Mouse (Mus musculus) granulocyte monocyte progenitor cell, adult 5-6 weeks (primary cell): ENCODE measurements around the gene Ehbp1. TPM values are rescaled to one million over a fixed set of nuclear protein-coding genes. Genes with fewer than 3 reads are reported as not detected.

Experiments
- ATAC-seq: replicated peaks from 2 replicates; pipeline ENCODE4 v1.8.0; 2016; ENCODE audit warnings: mild to moderate bottlenecking, moderate TSS enrichment, inconsistent platforms; ENCODE audit not compliant: poor library complexity, severe bottlenecking
- total RNA-seq, 2 experiments: library from RNA; stranded (forward) in 1 of 2; stranded (reverse) in 1 of 2; fragments of 200-712, 200-1000 nt in 1 of 2; fragments of >200 nt in 1 of 2; fragmentation: Nextera tagmentation in 1 of 2; gene quantifications; 2 replicates each; pipeline ENCODE4 v1.2.3; 2014 to 2017

The Ehbp1 gene
- total RNA-seq, 2 experiments from 2014 or later = 2.8 to 9.1 TPM

- no peak for ATAC-seq
These were observed 223.2 kb downstream of the Ehbp1 start for GRCm38 (mm10) chr11:22118853-22119252.

GRCm38 (mm10) chr11:22112161-22112560 lies 229.9 kb downstream of the Ehbp1 start:
- no peak for ATAC-seq

DNA sequence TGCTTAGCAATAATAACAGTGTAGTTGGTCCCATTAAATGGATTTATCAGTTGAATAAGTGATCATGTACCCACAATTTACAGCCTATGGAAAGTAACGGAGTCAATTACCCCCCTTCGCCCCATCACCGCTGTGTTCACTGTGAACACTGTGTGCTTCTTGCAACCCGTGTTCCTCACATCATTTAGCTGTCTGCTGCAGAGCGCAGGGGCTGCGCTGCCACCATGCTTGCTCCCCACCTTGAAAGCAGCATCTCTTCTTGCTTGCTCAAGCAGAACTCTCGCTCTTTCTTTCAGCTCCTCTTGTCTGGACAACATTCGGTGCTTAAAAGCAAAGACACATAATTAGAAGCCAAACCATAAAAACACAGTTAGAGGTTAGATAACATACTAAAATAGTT lies 252.7 kb downstream of the Ehbp1 start:
- no peak for ATAC-seq

- ATAC-seq = no peak
These were observed 278.7 kb downstream of the Ehbp1 start for GRCm38 (mm10) chr11:22063352-22063751.

GRCm38 (mm10) chr11:22061660-22062059 lies 280.4 kb downstream of the Ehbp1 start:
- no peak for ATAC-seq

DNA sequence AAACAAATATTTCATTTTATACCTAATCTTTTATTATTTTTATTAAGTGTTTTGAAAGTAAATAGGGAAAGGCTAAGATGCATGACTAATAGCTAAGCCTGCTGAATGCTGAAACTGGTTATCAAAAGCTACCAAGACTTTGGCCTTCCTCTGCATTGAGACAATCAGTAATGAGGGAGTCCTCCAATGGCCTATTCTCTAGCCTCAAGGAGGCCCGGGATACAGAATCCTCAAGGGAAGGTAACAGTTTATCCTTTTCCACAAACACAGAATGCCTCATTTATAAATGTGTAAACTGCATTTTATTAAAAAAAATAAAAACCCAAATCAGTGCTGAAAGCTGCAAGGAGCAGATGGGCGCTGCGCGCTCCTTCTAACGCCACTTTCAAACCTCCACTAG lies 284.6 kb downstream of the Ehbp1 start:
- no peak for ATAC-seq

DNA sequence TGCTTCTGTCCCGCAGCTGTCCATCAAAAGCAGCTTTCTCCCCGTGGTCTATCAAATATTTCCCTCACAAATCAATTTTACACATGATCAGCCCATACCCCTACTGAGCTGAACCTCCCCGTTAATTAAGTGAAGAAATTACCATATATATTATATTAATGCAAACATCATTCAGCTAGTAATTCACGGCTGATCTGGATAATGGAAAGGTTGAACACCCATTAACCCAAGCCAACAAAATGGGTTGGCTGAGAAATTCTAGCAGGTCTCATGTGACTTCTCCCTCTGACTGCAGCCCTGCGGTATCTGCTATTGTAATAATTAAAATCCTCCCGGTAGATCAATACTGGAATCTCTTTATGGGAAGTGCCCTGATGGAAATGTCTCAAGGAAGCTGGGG lies 286.2 kb downstream of the Ehbp1 start:
- ATAC-seq = no peak

GRCm38 (mm10) chr11:22053034-22053668 lies 288.9 kb downstream of the Ehbp1 start:
- no peak for ATAC-seq

- no peak; the same call in 1 of the 2 replicates for ATAC-seq
These were observed 291.2 kb downstream of the Ehbp1 start for GRCm38 (mm10) chr11:22050864-22051263.

DNA sequence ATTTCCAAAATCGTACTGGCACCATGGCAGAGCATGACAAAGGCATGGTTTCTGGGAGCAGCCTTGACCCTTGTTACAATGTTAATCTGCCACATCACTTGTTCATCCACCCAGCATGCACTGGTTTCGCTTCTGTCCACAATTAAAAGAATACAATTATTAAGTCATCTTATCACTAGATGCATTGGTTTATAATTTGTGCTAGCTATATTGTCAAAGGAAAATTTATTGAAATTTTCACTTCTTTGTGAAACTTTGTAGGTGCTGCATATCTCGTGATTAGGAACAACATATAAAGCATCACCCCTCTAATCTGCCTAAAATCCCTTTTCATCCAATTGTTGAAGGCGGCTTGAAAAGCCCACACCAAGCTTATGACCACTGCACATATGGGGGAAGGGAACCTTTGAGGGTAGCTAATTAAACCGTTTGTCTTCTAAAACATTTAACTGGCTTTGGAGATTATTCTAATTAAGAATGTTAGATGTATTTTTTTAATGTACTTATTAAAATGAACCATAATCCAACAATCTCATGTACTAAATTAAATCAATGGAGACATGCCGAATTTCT lies 302.2 kb downstream of the Ehbp1 start:
- no peak for ATAC-seq

- ATAC-seq = no peak
These were observed 307.5 kb downstream of the Ehbp1 start for GRCm38 (mm10) chr11:22034564-22035105.

DNA sequence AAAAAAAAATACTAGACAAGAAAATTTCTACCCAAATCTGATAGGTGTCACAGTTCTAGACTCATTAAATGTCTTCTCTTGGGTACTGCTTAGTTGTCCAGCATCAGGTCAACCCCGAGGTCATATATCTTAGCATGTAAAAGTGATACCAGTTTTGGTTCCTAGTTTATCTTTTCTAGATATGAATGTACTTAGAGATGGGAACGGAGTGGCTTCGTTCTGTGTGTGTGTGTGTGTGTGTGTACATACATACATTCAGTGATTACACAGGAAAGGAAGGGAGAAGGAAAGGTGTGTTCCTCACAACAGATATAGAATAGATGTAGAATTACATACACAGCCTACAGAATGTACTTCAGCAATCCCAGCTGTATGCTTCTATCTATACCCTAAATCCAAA lies 308.5 kb downstream of the Ehbp1 start:
- no peak for ATAC-seq

DNA sequence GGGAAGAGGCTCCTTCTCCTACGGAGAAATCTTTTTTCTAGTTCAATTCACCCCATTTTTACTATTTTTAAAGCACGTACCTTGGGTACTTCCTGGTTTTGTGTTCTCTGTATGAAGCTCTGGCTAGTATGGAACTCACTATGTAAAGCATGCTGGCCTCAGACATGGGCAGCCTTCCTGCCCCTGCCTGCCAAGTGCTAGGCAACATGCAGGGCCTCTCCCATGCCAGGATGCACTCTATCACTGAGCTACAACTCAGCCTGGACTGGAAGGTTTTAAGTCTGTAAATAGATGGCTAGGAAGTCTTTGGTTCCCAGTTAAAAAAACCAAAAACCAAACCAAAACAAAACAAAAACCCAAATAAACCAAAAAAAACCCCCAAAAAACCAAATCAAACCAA lies 321.5 kb downstream of the Ehbp1 start:
- no peak for ATAC-seq

DNA sequence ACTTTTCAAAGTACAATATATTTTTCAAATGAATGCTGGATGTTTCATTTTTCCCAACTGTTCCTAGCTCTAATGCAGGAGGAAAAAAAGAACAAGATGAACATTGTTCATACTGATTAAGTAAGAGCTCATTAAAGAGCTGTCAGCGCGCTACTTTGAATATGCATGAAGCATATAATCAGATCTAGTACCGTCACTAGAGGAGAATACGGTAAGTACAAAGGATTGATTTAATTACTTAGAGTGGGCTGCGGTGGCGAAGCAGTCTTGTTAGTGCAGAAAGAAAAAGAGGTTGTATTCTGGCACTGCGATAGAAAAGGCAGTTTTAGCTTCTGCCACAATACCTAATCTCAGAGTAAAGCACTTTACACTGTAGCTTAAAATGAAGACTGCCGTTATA lies 324.6 kb downstream of the Ehbp1 start:
- no peak for ATAC-seq

GRCm38 (mm10) chr11:22016341-22016740 lies 325.8 kb downstream of the Ehbp1 start:
- no peak for ATAC-seq

GRCm38 (mm10) chr11:22008817-22009216 lies 333.3 kb downstream of the Ehbp1 start:
- no peak for ATAC-seq

GRCm38 (mm10) chr11:22008129-22008596 lies 333.9 kb downstream of the Ehbp1 start:
- ATAC-seq = peak; percentile 96

DNA sequence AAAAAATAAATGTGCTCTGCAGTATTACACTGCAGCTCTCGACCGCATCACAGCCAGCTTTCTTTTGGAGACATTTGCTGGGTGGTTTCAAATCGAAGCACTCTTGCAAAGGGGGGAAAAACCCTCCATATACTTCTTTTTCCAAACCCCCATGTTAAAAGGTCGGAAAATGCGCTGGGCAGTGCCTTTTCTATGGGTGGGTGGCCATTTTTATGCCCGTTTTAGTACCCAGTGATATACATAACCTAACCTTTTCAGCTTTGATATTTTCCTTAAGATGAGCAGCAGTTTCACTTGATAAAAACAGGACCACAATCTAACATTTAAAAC lies 334.3 kb downstream of the Ehbp1 start:
- no peak for ATAC-seq

- no peak for ATAC-seq
These were observed 334.9 kb downstream of the Ehbp1 start for GRCm38 (mm10) chr11:22007088-22007780.

DNA sequence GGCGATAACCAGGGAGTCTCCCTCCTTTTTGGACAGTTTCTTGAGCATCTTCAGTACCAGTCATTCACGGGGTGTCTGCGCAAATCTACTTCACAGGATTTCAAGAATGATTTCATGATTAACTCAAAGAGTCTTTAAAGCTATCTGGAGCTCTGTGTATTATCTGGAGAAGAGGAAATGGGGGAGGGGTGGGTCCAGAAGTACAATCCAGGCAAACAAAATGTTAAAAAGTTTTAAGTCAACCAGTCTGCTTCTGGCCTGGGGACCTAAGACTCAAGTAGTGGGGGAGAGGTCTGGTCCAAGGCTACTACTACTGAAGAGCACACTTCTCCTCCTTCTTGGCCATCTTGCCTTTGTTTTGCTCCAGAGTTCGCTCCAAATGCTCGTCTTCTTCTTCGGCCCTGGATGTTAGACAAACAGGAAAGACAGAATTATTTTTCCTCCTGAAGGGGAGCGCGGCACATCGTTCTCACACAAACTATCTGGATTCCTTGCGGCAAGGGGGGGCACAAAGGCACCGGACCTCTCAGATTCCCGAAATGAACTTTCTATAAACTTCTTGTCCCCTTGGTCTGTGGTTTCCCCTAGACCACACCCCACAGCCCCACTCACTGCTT lies 335.5 kb downstream of the Ehbp1 start:
- no peak for ATAC-seq

GRCm38 (mm10) chr11:22005281-22005870 lies 336.7 kb downstream of the Ehbp1 start:
- ATAC-seq = no peak
